Mouse (Mus musculus): ENCODE results near the gene Itpkb. TPM values are rescaled to one million over a fixed set of nuclear protein-coding genes. Genes with fewer than 3 reads are reported as not detected.
"Not testable (repeated sequence)": the region's sequence is repeated elsewhere in the genome, so short reads cannot be mapped to it uniquely, and the experiment has no call there.

The Itpkb gene
- polyA plus RNA-seq, 1 experiment from 2014 or later: 8.4 TPM

- Histone ChIP-seq H3K36me3 (ENCODE audit: insufficient read depth, low read length) (no peaks in the 10 kb centered on the region), H3K9me3 (ENCODE audit: low read length) (no peaks in the 10 kb centered on the region), H3K4me2 (replicated peaks; ENCODE audit: low read depth, low read length) (no peak overlapping the region), H3K27ac (ENCODE audit: low read length) (peak overlapping the region; percentile 95), H3K9ac (replicated peaks; ENCODE audit: low read depth) (no peak overlapping the region), H3K4me3 (ENCODE audit: low read depth, low read length) (no peak overlapping the region), H3K27me3 (replicated peaks; ENCODE audit: insufficient read depth, low read length) (no peaks in the 10 kb centered on the region), H3K4me1 (ENCODE audit: insufficient read depth, low read depth, low read length) (peaks cover 16% of the 10 kb centered on the region; the same call in 1 of the 2 replicates)
- ATAC-seq (peak; percentile 35), DNase-seq (ENCODE audit: low spot score) (peak; percentile 81)
- TF ChIP-seq CTCF (IDR thresholded peaks at IDR 0.05) (no peak), EP300 (IDR thresholded peaks at IDR 0.05) (peak; percentile 56; the same call in 1 of the 2 replicates)
- WGBS: 52% methylated on average over 10 of the region's 10 CpGs
Observed at GRCm38 (mm10) chr1:180384486-180384885, 54.2 kb downstream of the Itpkb start.

- peak overlapping the region; percentile 95 for H3K27ac ChIP-seq (ENCODE audit: low read length)
Observed at GRCm38 (mm10) chr1:180385308-180385707, 55.0 kb downstream of the Itpkb start.

DNA sequence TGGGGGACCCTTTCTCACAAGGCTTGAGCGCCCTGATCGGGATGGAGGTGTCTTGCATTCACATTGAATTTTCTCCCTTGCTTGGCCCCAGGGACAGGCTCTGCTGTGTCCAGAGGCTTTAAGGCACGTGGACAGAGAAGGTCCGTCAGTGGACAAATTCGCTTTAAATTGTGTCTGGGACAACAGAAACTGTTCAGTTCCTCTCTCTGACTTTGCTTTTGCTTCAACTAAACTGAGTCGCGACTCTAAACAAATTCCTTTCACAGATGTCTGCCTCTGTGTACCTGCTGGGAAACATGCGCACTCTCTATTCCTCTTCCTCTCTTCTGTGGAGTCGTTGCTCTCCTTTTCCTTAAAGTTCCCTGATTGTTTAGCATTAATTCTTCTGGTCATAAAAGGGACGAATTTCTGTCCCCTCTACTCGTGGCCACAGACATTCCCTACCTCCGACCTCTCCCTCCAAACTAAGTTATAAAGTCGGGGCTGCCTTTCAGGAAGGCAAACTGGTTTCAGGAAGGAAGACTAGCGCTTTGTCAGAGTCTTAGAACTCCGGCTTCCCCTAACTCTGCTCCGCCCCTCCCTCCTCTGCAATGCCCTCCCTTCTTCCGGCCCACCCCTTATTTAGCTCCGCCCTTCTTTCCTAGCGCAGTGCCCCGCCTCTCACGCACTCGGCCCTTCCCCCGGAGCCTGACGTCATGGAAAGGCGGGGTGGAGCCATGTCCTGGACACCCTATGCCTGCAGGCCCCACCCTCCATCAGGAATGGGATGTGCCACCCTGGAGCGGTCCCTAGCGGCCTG lies 56.9 kb downstream of the Itpkb start:
- peaks cover 29% of the 10 kb centered on the region; the same call in 1 of the 2 replicates for H3K4me1 ChIP-seq (ENCODE audit: insufficient read depth, low read depth, low read length)
- peak overlapping the region; percentile 59 for H3K4me2 ChIP-seq (replicated peaks; ENCODE audit: low read depth, low read length)
- peak; percentile 100 for DNase-seq (ENCODE audit: low spot score)
- TF ChIP-seq EP300 (IDR thresholded peaks at IDR 0.05) (peak; percentile 90), CTCF (IDR thresholded peaks at IDR 0.05) (peak; percentile 93)
- H3K36me3 ChIP-seq (ENCODE audit: insufficient read depth, low read length): no peaks in the 10 kb centered on the region
- peak; percentile 94 for ATAC-seq
- 4% methylated on average over 27 of the region's 27 CpGs for WGBS
- peak overlapping the region; percentile 62 for H3K9ac ChIP-seq (replicated peaks; ENCODE audit: low read depth)
- peak overlapping the region; percentile 29 for H3K4me3 ChIP-seq (ENCODE audit: low read depth, low read length)
- no peaks in the 10 kb centered on the region for H3K9me3 ChIP-seq (ENCODE audit: low read length)
- no peaks in the 10 kb centered on the region for H3K27me3 ChIP-seq (replicated peaks; ENCODE audit: insufficient read depth, low read length)
- H3K27ac ChIP-seq (ENCODE audit: low read length): peak overlapping the region; percentile 95

More at GRCm38 (mm10) chr1:180385308-180385707, 55.0 kb downstream of the Itpkb start:
- DNase-seq (ENCODE audit: low spot score) (peak; percentile 71), ATAC-seq (no peak)
- Histone ChIP-seq H3K4me1 (ENCODE audit: insufficient read depth, low read depth, low read length) (peaks cover 18% of the 10 kb centered on the region; the same call in 1 of the 2 replicates), H3K9me3 (ENCODE audit: low read length) (no peaks in the 10 kb centered on the region), H3K4me3 (ENCODE audit: low read depth, low read length) (no peak overlapping the region), H3K36me3 (ENCODE audit: insufficient read depth, low read length) (no peaks in the 10 kb centered on the region), H3K9ac (replicated peaks; ENCODE audit: low read depth) (no peak overlapping the region), H3K27me3 (replicated peaks; ENCODE audit: insufficient read depth, low read length) (no peaks in the 10 kb centered on the region), H3K4me2 (replicated peaks; ENCODE audit: low read depth, low read length) (no peak overlapping the region)
- 44% methylated on average over 6 of the region's 6 CpGs for WGBS
- no peak for TF ChIP-seq EP300 (IDR thresholded peaks at IDR 0.05)
- no peak for TF ChIP-seq CTCF (IDR thresholded peaks at IDR 0.05)

- 10% methylated on average over 11 of the region's 11 CpGs for WGBS
- H3K4me2 ChIP-seq (replicated peaks; ENCODE audit: low read depth, low read length): peak overlapping the region; percentile 34
- DNase-seq (ENCODE audit: low spot score) (no peak), ATAC-seq (no peak)
- H3K36me3 ChIP-seq (ENCODE audit: insufficient read depth, low read length): no peaks in the 10 kb centered on the region
- peak overlapping the region; percentile 81 for H3K27ac ChIP-seq (ENCODE audit: low read length)
- no peak overlapping the region for H3K4me3 ChIP-seq (ENCODE audit: low read depth, low read length)
- H3K4me1 ChIP-seq (ENCODE audit: insufficient read depth, low read depth, low read length): peaks cover 29% of the 10 kb centered on the region; the same call in 1 of the 2 replicates
- no peaks in the 10 kb centered on the region for H3K27me3 ChIP-seq (replicated peaks; ENCODE audit: insufficient read depth, low read length)
- no peaks in the 10 kb centered on the region for H3K9me3 ChIP-seq (ENCODE audit: low read length)
- no peak for TF ChIP-seq EP300 (IDR thresholded peaks at IDR 0.05)
- no peak for TF ChIP-seq CTCF (IDR thresholded peaks at IDR 0.05)
- H3K9ac ChIP-seq (replicated peaks; ENCODE audit: low read depth): no peak overlapping the region
Observed at GRCm38 (mm10) chr1:180387750-180388480, 57.6 kb downstream of the Itpkb start.

GRCm38 (mm10) chr1:180388481-180388880 lies 58.2 kb downstream of the Itpkb start:
- H3K9ac ChIP-seq (replicated peaks; ENCODE audit: low read depth): no peak overlapping the region
- no peak overlapping the region for H3K4me3 ChIP-seq (ENCODE audit: low read depth, low read length)
- no peaks in the 10 kb centered on the region for H3K9me3 ChIP-seq (ENCODE audit: low read length)
- no peak overlapping the region for H3K4me2 ChIP-seq (replicated peaks; ENCODE audit: low read depth, low read length)
- H3K4me1 ChIP-seq (ENCODE audit: insufficient read depth, low read depth, low read length): peaks cover 29% of the 10 kb centered on the region; the same call in 1 of the 2 replicates
- H3K27ac ChIP-seq (ENCODE audit: low read length): peak overlapping the region; percentile 81
- TF ChIP-seq CTCF (IDR thresholded peaks at IDR 0.05) (no peak), EP300 (IDR thresholded peaks at IDR 0.05) (no peak)
- no peaks in the 10 kb centered on the region for H3K36me3 ChIP-seq (ENCODE audit: insufficient read depth, low read length)
- DNase-seq (ENCODE audit: low spot score) (peak; percentile 63), ATAC-seq (no peak)
- no peaks in the 10 kb centered on the region for H3K27me3 ChIP-seq (replicated peaks; ENCODE audit: insufficient read depth, low read length)
- 17% methylated on average over 1 of the region's 1 CpGs for WGBS

DNA sequence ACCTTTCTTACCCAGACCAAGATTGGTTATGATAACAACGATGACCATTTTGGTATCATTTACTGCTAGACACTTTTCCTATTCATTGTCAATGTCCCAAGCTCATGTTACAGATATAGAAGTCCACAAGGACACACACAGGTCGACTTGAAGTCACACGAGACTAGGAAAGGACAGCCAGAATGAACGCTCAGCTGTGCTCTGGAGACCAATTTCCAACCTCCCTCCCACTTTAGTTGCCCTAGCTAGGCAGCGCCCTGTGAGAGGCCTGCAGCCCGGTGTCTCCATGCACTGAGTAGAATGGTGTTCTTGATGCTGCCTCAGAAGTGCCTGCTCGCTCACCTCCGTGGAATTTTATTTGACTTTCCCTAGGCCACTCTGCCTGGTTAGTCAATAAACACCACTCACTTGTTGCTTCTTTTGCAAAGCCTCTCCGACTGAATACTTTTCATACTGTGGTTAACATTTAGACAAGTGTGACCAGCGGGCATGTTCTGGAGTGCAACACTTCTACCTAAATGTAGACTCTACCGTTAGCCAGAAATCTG lies 59.0 kb downstream of the Itpkb start:
- not testable (repeated sequence) for H3K4me3 ChIP-seq (ENCODE audit: low read depth, low read length); H3K9ac ChIP-seq (replicated peaks; ENCODE audit: low read depth); H3K27me3 ChIP-seq (replicated peaks; ENCODE audit: insufficient read depth, low read length); H3K36me3 ChIP-seq (ENCODE audit: insufficient read depth, low read length); H3K4me2 ChIP-seq (replicated peaks; ENCODE audit: low read depth, low read length); H3K9me3 ChIP-seq (ENCODE audit: low read length)
- ATAC-seq: peak; percentile 57
- 64% methylated on average over 11 of the region's 11 CpGs for WGBS
- Histone ChIP-seq H3K4me1 (ENCODE audit: insufficient read depth, low read depth, low read length) (peaks cover 29% of the 10 kb centered on the region; the same call in 1 of the 2 replicates), H3K27ac (ENCODE audit: low read length) (peak overlapping the region; percentile 81)
- TF ChIP-seq EP300 (IDR thresholded peaks at IDR 0.05): peak; percentile 83
- peak; percentile 83 for DNase-seq (ENCODE audit: low spot score)

All from lung, postnatal 0 days (tissue).